Mouse (Mus musculus): Measurements from ENCODE around the gene Orai3.

DNA sequence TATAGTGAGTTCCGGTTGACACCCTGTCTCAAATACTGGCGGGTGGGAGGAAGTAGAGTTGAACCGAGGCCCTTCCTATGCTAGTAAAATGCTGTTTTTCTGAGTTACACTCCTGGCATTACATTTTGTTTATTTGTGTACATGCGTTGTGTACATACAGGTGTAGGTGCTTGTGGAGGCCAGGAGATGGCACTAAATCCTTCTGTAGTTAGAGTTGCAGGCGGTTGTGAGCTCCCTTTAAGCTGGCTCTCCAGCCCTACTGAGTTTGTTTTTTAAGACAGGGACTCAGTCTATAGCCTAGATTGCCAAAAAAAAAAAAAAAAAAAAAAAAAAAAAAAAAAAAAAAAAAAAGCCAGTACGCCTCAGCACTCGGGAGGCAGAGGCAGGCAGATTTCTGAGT, 41.7 kb upstream of the Orai3 start:
- peak; percentile 34; the same call in 1 of the 2 replicates for TF ChIP-seq CTCF (IDR thresholded peaks at IDR 0.05; ENCODE audit: low read depth)
- TF ChIP-seq EP300 (optimal IDR thresholded peaks at IDR 0.05): no peak

All from stomach, postnatal 0 days (tissue).